Comparison of ENCODE assay signal across 14 mouse cellular contexts in genomic region chr16:76775790-76776189, GRCm38 (mm10).
"Had no signal": no experiment of that assay in that cellular context is flagged by ENCODE, and none has a peak within 500 bp of the region (broad histone marks: within the 10 kb centered on the region; RNA-seq: fewer than 3 reads in every experiment).

No protein-coding gene starts in this region.

- H3K4me1 ChIP-seq: limb, embryonic 15.5 days; liver, embryonic 13.5 days; lung, embryonic 15.5 days; megakaryocyte, embryonic 14.5 days; neural tube, embryonic 12.5 days had no signal

- DNase-seq: layer of hippocampus, adult 9-11 months; layer of hippocampus, postnatal 36 days; liver, embryonic 13.5 days; liver, postnatal 0 days; lung, postnatal 14 days; thymus, postnatal 4 days had no signal

- H3K27ac ChIP-seq: limb, embryonic 15.5 days; liver, embryonic 13.5 days; lung, embryonic 15.5 days; macrophage; neural tube, embryonic 12.5 days; stomach, postnatal 0 days had no signal

- H3K9me3 ChIP-seq: limb, embryonic 15.5 days; liver, embryonic 13.5 days; lung, embryonic 15.5 days; megakaryocyte, embryonic 14.5 days; neural tube, embryonic 12.5 days had no signal

- H3K4me3 ChIP-seq: limb, embryonic 15.5 days; liver, embryonic 13.5 days; lung, embryonic 15.5 days; megakaryocyte, embryonic 14.5 days; neural tube, embryonic 12.5 days had no signal

- H3K36me3 ChIP-seq: limb, embryonic 15.5 days; liver, embryonic 13.5 days; lung, embryonic 15.5 days; neural tube, embryonic 12.5 days had no signal

- ATAC-seq: inflammation-experienced regulatory T-cells, adult 6 months; intestine, postnatal 0 days; liver, postnatal 0 days had no signal

- H3K9ac ChIP-seq: limb, embryonic 15.5 days; liver, embryonic 13.5 days; liver, postnatal 0 days; lung, embryonic 15.5 days; neural tube, embryonic 12.5 days had no signal

- H3K27me3 ChIP-seq: limb, embryonic 15.5 days; liver, embryonic 13.5 days; lung, embryonic 15.5 days; megakaryocyte, embryonic 14.5 days; neural tube, embryonic 12.5 days had no signal

- H3K4me2 ChIP-seq: limb, embryonic 15.5 days; liver, embryonic 13.5 days; lung, embryonic 15.5 days; neural tube, embryonic 12.5 days had no signal
